Mouse (Mus musculus) neural tube, embryonic 14.5 days (tissue): Measurements from ENCODE around the gene Ccdc127. TPM values are rescaled to one million over a fixed set of nuclear protein-coding genes. Genes with fewer than 3 reads are reported as not detected.
A peak's percentile ranks its signal among the peaks of the same experiment; 100 is the strongest.

ENCODE experiments used
- ATAC-seq: fragments of 200-750 bp; cut with Nextera tagmentation; 2 replicates; pipeline ENCODE4 v1.8.0; 2017; ENCODE audit warnings: low read depth, mild to moderate bottlenecking, moderate TSS enrichment, moderate library complexity
- H3K27ac ChIP-seq: fragments of 300-500 bp; sonication (generic); 2 replicates; pipeline ENCODE4 v1.5.1; 2014; ENCODE audit warnings: low read depth, mild to moderate bottlenecking, control low read depth, low read length, moderate library complexity, mixed read lengths
- H3K27me3 ChIP-seq: fragments of 300-500 bp; sonication (generic); 2 replicates; pipeline ENCODE4 v1.6.1; 2014; ENCODE audit warnings: low read length; ENCODE audit not compliant: control insufficient read depth, insufficient read depth
- H3K36me3 ChIP-seq: fragments of 300-500 bp; sonication (generic); 2 replicates; pipeline ENCODE4 v1.6.1; 2014; ENCODE audit warnings: low read length, mixed read lengths; ENCODE audit not compliant: control insufficient read depth, insufficient read depth
- H3K4me1 ChIP-seq: fragments of 300-500 bp; sonication (generic); 2 replicates; pipeline ENCODE4 v1.6.1; 2014; ENCODE audit warnings: low read length; ENCODE audit not compliant: control insufficient read depth, insufficient read depth
- H3K4me2 ChIP-seq: fragments of 300-500 bp; sonication (generic); 2 replicates; pipeline ENCODE4 v1.6.1; 2014; ENCODE audit warnings: mild to moderate bottlenecking, low read depth, low read length, control low read depth
- H3K4me3 ChIP-seq: fragments of 300-500 bp; sonication (generic); 2 replicates; pipeline ENCODE4 v1.5.1; 2014; ENCODE audit warnings: low read depth, low read length, control low read depth, mixed read lengths
- H3K9ac ChIP-seq: fragments of 300-500 bp; sonication (generic); replicated peaks from 2 replicates; pipeline ENCODE4 v1.6.1; 2014; ENCODE audit warnings: low read depth, mild to moderate bottlenecking, control low read depth, low read length, mixed read lengths
- H3K9me3 ChIP-seq: fragments of 300-500 bp; sonication (generic); 2 replicates; pipeline ENCODE4 v1.6.1; 2016; ENCODE audit warnings: low read length; ENCODE audit not compliant: control insufficient read depth
- whole genome bisulfite sequencing: fragments of 180-500 bp; shearing (Covaris S2); extraction: QIAGEN DNeasy Blood & Tissue Kit; methylation state at CpG from one replicate; pipeline ENCODE4 v1.1.7; 2014; 5-methylcytosine and 5-hydroxymethylcytosine counted together
- polyA plus RNA-seq: library from polyadenylated mRNA; unstranded; fragments of >200 nt; fragmentation: Nextera tagmentation; extraction: Ambion mirVana; gene quantifications from 2 replicates; pipeline ENCODE4 v1.2.1, GENCODE M21; 2014

Gene Ccdc127
- polyA plus RNA-seq, 1 experiment from 2014 or later = 52.5 TPM

GRCm38 (mm10) chr13:74316789-74317169 is 33.3 kb upstream of the Ccdc127 start:
- peak overlapping the region; percentile 83 for H3K4me3 ChIP-seq
- 3% methylated on average over 15 of the region's 15 CpGs for WGBS
- H3K4me1 ChIP-seq = peaks cover 11% of the 10 kb centered on the region
- H3K27me3 ChIP-seq = no peaks in the 10 kb centered on the region
- no peaks in the 10 kb centered on the region for H3K9me3 ChIP-seq
- H3K36me3 ChIP-seq = peaks cover 10% of the 10 kb centered on the region
- no peak; the same call in 1 of the 2 replicates for ATAC-seq
- peak overlapping the region; percentile 52 for H3K27ac ChIP-seq
- H3K9ac ChIP-seq = peak overlapping the region; percentile 83
- peak overlapping the region; percentile 94 for H3K4me2 ChIP-seq

- Histone ChIP-seq H3K4me3 (peak within 1 kb of the TSS; percentile 83), H3K9me3 (no peaks in the 10 kb centered on the region), H3K4me1 (peaks cover 11% of the 10 kb centered on the region), H3K27me3 (no peaks in the 10 kb centered on the region), H3K9ac (peak within 1 kb of the TSS; percentile 83), H3K4me2 (peak within 1 kb of the TSS; percentile 94), H3K27ac (peak within 1 kb of the TSS; percentile 52), H3K36me3 (peaks cover 15% of the 10 kb centered on the region)
- ATAC-seq = peak; percentile 99
- WGBS = under 1% methylated on average over 36 of the region's 36 CpGs
These were observed 32.8 kb upstream of the Ccdc127 start, which contains the start of gene Pdcd6 for GRCm38 (mm10) chr13:74317170-74317849. Gene Pdcd6 (minus strand): TSS chr13:74317580.

- no peak overlapping the region for H3K4me3 ChIP-seq
- no peak for ATAC-seq
- H3K9me3 ChIP-seq = no peaks in the 10 kb centered on the region
- H3K27me3 ChIP-seq = no peaks in the 10 kb centered on the region
- no peak overlapping the region for H3K4me2 ChIP-seq
- no peak overlapping the region for H3K27ac ChIP-seq
- H3K4me1 ChIP-seq = no peaks in the 10 kb centered on the region
- no peak overlapping the region for H3K9ac ChIP-seq
- H3K36me3 ChIP-seq = peaks cover 56% of the 10 kb centered on the region
These were observed 20.8 kb upstream of the Ccdc127 start for GRCm38 (mm10) chr13:74329321-74329720.

GRCm38 (mm10) chr13:74341036-74341435 is 9.1 kb upstream of the Ccdc127 start:
- Histone ChIP-seq H3K4me1 (no peaks in the 10 kb centered on the region), H3K36me3 (peaks cover 35% of the 10 kb centered on the region), H3K9ac (no peak overlapping the region), H3K27me3 (no peaks in the 10 kb centered on the region), H3K4me3 (no peak overlapping the region), H3K4me2 (no peak overlapping the region), H3K27ac (no peak overlapping the region), H3K9me3 (no peaks in the 10 kb centered on the region)
- peak; percentile 70 for ATAC-seq
- WGBS = 63% methylated on average over 3 of the region's 3 CpGs

GRCm38 (mm10) chr13:74350435-74350906 is 362 bp downstream of the Ccdc127 start:
- H3K36me3 ChIP-seq = no peaks in the 10 kb centered on the region
- H3K4me1 ChIP-seq = peaks cover 17% of the 10 kb centered on the region
- peak overlapping the region; percentile 72 for H3K9ac ChIP-seq
- H3K27me3 ChIP-seq = no peaks in the 10 kb centered on the region
- H3K4me3 ChIP-seq = peak overlapping the region; percentile 63
- ATAC-seq = peak; percentile 47; the same call in 1 of the 2 replicates
- no peaks in the 10 kb centered on the region for H3K9me3 ChIP-seq
- H3K27ac ChIP-seq = peak overlapping the region; percentile 48
- WGBS = 2% methylated on average over 15 of the region's 15 CpGs
- H3K4me2 ChIP-seq = peak overlapping the region; percentile 55

- no peak overlapping the region for H3K4me2 ChIP-seq
- no peak for ATAC-seq
These were observed 6.4 kb downstream of the Ccdc127 start for GRCm38 (mm10) chr13:74356491-74356890.

GRCm38 (mm10) chr13:74362218-74362617 is 12.1 kb downstream of the Ccdc127 start:
- Histone ChIP-seq H3K4me2 (no peak overlapping the region), H3K27me3 (no peaks in the 10 kb centered on the region), H3K4me1 (no peaks in the 10 kb centered on the region), H3K36me3 (peaks cover 16% of the 10 kb centered on the region), H3K4me3 (no peak overlapping the region), H3K9ac (no peak overlapping the region), H3K27ac (no peak overlapping the region), H3K9me3 (no peaks in the 10 kb centered on the region)
- 77% methylated on average over 2 of the region's 2 CpGs for WGBS
- no peak for ATAC-seq

More at GRCm38 (mm10) chr13:74356491-74356890, 6.4 kb downstream of the Ccdc127 start:
- H3K9me3 ChIP-seq = no peaks in the 10 kb centered on the region
- WGBS = 96% methylated on average over 13 of the region's 13 CpGs
- H3K36me3 ChIP-seq = peaks cover 20% of the 10 kb centered on the region
- H3K9ac ChIP-seq = no peak overlapping the region
- H3K27ac ChIP-seq = no peak overlapping the region
- H3K4me1 ChIP-seq = no peaks in the 10 kb centered on the region
- no peaks in the 10 kb centered on the region for H3K27me3 ChIP-seq
- H3K4me3 ChIP-seq = no peak overlapping the region

GRCm38 (mm10) chr13:74363176-74363858 is 13.2 kb downstream of the Ccdc127 start:
- no peak overlapping the region for H3K27ac ChIP-seq
- no peak overlapping the region for H3K4me2 ChIP-seq
- 92% methylated on average over 13 of the region's 13 CpGs for WGBS
- peaks cover 16% of the 10 kb centered on the region for H3K36me3 ChIP-seq
- peak; percentile 25; the same call in 1 of the 2 replicates for ATAC-seq
- no peak overlapping the region for H3K4me3 ChIP-seq
- H3K4me1 ChIP-seq = no peaks in the 10 kb centered on the region
- no peaks in the 10 kb centered on the region for H3K9me3 ChIP-seq
- H3K9ac ChIP-seq = no peak overlapping the region
- H3K27me3 ChIP-seq = no peaks in the 10 kb centered on the region

- no peak within 1 kb of the TSS for H3K9ac ChIP-seq
- no peaks in the 10 kb centered on the region for H3K27me3 ChIP-seq
- H3K36me3 ChIP-seq = peaks cover 13% of the 10 kb centered on the region
- H3K27ac ChIP-seq = no peak within 1 kb of the TSS
- H3K4me3 ChIP-seq = no peak within 1 kb of the TSS
- no peaks in the 10 kb centered on the region for H3K9me3 ChIP-seq
- 87% methylated on average over 8 of the region's 8 CpGs for WGBS
- ATAC-seq = 0 out of 2 replicates have a peak, but pooled peaks have one; percentile 2
- H3K4me1 ChIP-seq = no peaks in the 10 kb centered on the region
- H3K4me2 ChIP-seq = no peak within 1 kb of the TSS
These were observed 13.7 kb downstream of the Ccdc127 start, which contains the start of gene Lrrc14b for GRCm38 (mm10) chr13:74363859-74364235. Gene Lrrc14b (minus strand): TSS chr13:74364005.
